Mouse (Mus musculus) cerebellum, adult 11 months (tissue): ENCODE data around the gene Prdm10.

ENCODE experiments used
- DNase-seq: peaks from one replicate; pipeline ENCODE4 v3.0.0; 2022

Prdm10 gene

DNA sequence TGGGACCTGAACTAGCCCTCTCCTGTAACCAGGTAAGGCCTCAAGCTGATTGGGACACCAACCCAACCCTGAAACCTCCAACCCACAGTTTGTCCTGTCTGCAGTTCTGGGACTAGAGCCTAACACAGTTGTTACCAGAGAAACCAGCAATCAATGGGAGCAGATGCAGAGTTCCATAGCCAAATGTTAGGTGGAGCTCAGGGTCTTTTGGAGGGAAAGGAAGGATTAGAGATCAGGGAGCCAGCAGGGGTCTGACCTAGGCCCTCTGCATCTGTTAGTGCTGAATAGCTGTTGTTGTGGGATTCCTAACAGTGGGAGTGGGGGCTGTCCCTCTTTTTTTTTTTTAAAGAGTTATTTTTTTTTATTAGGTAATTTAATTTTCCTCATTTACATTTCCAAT lies 96.3 kb downstream of the Prdm10 start:
- no peak for DNase-seq

DNA sequence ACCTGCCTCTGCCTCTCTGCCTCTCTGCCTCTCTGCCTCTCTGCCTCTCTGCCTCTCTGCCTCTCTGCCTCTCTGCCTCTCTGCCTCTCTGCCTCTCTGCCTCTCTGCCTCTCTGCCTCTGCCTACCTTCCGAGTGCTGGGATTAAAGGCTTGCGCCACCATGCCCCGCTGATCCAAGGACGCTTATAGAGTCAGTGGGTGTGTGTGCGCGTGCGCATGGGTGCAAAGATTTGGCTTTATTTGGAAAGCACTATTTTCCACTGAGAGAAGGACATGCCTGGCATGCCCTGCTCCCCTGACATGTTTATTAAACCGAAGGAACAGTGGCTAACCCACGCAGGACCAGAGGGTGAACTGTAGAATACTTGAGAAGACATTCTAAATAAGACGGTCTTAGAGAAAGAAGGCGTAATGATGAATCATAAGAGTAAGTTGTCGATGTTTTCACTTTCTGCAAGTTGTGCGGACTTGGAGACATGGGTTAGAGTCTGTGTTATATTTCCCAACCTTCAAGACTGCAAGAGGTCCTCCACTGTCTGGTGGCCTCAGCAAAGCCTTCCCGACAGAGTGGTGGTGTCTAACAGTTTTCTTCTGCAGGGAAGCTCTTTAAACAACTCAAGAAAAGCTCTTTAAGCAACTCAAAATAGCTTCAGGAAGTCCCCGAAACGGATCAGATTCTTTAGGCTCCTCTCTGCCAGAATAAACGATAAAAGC lies 104.6 kb downstream of the Prdm10 start:
- DNase-seq, result no peak

DNA sequence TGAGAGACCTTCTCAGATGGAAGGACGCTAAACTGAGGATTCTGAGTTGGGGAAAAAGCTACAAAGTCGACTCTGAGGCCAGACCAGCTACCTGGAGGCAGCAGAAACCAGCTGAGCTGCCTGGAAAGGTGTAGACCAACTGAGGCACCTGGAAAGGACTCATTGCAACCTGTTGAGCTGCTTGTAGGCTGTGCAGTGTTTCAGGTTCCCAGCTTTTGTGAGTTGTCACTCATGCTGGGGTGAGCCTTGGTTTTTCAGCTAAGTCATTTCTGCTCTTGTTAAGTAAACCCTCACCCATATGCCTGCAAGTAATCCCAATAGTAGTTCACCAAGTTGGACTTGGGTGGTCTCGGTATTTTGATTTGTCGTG lies 105.1 kb downstream of the Prdm10 start:
- DNase-seq, result peak; percentile 14

DNA sequence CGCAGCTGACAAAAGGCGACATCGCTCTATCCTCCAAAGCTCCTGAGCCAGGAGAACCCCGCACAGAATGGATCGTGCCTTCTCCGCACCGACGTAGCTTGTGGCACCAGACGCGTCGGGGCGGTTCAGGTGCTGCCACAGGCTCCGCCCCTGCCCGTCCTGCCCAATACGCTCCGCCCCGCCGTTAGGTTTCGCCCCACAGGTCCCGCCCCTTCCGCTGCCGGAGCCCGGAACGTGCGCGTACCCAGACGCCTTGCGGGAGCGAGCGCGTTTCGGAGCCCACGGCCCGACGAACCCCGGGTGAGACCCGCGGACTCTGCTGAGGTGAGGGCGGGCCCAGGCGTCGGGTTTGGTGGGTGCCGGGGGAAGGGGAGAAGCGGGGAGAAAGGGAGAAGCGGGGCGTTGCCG lies 105.6 kb downstream of the Prdm10 start, which contains the start of gene Nfrkb:
Nfrkb (plus strand) TSS at position 246 of the 408 bp plus-strand sequence.
- peak; percentile 93 for DNase-seq

DNA sequence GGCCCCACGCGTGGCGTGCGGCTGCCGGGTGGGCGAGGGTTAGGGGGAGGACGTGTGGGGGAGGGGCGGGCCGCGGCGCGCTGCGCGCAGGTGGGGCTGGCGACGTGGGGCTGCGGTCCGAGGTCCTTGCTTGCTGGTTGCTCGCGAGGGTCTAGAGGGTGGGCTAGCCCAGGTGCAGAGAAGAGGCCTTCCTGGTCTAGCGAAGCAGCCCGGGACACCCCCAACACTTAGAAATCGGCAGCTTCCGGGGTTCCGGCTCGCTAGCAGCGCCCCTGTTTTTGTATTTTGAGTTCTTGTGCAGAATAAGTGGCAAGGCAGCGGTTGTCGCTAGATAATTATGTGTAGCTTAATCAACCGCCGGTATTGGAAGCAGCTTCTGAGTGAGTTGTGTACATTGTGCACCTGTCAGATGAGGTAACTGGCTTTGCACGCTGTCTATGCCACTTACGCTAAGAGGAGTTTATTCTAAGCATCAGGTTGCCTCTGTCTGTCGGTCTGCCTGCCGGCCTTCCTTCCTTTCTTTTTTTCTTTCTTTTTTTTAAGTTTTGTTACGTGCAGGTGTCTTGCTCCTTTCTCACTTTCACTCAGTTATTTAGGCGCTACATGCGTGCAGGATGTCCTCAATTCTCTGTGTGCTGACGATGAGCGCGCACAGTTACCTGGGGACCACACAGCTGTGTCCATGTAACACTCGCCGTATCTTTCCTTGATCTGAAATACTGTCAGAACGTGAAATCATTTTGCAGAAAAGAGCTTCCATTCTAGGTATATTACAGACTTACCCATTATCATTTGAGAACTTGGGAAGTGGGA lies 106.2 kb downstream of the Prdm10 start:
- no peak for DNase-seq

DNA sequence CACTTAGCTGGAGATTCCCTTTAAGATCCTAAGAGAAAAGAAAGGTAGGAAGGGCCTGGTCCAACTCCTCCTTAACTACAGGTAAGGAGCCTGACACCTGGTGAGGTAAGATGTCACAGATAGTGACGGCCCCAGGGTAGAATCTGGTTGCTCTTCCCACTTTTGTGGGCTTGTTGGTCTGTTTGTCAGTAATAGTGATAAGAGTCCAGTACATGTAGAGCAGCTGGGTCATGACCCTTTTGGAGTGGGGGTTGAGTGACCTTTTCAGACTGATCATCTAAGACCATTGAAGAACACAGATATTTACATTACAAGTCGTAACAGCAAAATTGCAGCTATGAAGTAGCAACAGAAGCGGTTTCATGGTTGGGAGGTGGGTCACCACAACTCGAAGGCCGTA lies 106.9 kb downstream of the Prdm10 start:
- DNase-seq, result no peak

DNA sequence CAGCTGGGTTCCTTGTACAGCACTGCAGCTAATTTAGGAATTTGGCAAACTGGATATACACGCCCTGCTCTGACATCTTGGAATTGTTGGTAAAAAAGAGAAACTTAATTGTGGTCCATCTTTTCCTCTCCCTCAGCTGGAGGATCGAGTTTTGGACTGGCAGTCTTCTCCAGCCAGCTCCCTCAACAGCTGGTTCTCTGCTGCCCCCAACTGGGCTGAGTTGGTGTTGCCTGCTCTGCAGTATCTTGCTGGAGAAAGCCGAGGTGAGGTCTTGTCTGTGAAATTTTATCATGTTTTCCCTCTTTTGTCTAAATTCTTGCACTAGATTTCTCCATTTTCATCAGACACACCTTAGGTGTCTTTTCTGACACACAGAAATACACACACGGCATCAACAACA lies 120.1 kb downstream of the Prdm10 start:
- peak; percentile 34 for DNase-seq

DNA sequence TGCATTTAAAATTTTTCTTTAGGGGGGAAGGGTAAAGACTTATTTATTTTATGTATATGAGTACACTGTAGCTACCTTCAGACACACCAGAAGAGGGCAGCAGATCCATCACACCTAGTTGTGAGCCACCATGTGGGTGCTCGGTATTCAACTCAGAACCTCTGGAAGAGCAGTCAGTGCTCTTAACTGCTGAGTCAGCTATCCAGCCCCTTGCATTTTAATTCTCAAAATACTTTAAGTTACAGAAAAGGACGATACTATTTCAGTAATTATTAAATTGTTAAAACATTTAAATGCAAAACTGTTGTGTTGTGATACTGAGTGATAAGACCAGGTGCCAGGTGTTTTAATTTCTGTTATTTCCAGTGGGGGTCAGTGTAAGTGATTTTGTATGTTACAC lies 124.0 kb downstream of the Prdm10 start:
- DNase-seq, result no peak

DNA sequence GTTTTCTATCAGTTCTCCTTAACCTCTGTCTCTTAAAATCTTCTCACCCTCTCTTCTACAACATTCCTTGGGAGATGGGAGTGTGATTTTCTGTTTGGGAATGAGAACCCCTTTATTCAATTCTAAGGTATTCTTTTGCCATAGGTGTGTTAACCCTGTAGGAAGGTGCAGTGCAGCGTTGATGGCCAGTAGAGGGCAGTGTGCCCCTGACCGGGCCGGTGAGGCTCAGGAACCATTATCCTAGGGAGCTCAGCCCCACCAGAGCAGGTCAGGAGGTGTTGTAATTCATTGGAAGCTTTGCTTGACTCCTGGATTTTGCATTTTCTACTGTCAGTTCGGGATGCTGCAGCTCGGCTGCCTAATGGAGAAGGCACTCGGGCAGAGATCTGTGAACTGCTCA lies 124.9 kb downstream of the Prdm10 start:
- DNase-seq, result no peak

DNA sequence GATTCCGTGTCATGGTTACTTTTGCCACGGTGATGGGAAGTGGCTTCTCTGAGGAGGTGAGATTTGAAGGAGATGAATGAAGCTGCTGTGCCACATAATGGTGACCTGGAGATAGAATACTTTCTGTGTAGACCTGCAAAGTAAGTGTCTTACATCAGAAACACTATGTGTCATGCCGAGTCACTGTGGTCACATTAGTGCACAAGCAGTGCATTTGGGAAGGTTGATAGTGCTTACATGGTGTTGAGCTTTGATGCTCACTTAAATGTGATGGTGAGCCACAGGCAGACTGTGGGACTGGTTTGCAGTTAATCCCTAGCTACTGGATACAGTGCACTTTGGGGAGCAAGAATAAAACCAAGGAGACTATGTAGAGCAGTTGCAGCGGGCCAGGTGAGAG lies 131.8 kb downstream of the Prdm10 start:
- no peak for DNase-seq

DNA sequence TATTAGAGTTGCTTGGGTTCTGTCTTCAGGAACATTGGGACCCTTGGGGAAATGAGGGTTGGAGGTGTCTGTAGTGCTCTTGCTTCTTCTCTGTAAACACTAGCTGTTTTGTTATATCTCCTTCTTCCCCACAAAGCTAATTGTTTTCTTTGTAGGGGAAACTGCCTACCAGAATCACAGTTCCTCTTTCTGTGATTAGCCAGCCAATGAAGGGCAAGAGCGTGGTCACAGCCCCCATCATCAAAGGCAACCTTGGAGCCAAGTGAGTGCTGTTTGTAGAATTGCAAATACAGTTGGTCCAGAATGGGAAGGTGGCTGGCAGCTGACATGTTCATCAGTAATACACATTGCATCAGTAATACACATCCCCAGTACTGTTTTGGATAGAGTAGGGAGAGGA lies 138.5 kb downstream of the Prdm10 start:
- no peak for DNase-seq

DNA sequence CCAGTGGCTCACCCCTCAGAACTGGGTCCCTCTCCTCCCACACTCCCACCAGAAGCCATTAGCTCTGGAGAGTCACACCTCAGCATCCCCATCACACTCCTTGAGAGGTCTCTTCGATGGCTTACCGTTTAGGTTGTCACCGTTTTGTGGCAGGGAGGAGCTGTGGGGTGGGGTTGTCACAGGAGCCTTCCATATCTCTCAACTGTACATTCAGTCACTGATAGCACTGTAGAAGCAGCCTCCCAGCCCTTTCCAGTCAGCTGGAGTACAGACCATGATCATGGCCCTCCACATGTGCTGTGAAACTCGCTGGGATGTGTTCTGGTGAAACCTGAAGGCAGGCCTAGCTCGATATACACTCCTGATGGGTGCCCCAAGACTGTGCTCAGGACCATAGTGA lies 141.8 kb downstream of the Prdm10 start:
- DNase-seq, result no peak

DNA sequence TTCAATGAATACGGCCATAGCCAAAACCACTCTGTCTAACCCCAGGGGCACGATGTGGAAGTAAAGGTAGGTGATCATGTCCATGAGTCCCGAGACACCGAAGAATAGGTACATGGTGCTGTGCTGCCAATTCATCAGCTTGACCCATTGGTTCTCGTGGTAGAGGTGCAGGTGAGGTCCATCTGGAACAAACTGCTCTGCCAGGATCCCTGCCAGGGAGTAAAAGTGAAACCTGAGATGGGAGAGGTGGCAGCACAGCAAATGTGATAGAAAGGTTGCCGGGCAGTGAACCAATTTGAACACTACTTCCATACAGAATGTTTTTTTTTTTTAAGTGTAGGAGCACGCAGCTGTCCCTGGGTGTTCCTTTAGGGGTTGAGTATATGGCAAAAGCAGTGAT lies 148.6 kb downstream of the Prdm10 start:
- DNase-seq, result no peak

DNA sequence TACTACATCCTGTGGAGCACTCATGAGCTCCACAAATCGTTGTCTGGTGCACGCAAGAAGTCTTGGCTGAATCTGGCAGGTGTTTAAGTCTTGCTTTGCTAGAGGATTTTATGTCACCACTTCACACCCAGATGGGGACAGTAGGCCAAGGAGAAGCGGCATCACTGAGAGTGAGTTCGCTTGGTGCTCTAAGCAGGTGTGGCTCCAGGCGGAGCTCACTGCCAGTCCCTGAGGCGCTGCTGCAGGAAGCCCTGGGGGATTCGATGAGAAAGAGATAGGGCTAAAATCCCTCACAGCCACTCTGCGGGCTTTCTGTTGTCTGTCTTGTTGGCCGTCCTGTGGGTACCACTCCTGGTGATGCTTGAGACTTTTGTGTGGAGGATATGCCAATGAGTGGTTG lies 149.7 kb downstream of the Prdm10 start:
- no peak for DNase-seq
